Mouse (Mus musculus) brown adipose tissue, adult 24 weeks (tissue): Measurements from ENCODE around the gene Syn3. TPM values are rescaled to one million over a fixed set of nuclear protein-coding genes. Genes with fewer than 3 reads are reported as not detected.

Source experiments
- H3K27ac ChIP-seq: fragments of 200-500 bp; replicated peaks from 2 replicates; pipeline ENCODE4 v1.5.1; 2012; ENCODE audit warnings: low read depth, mild to moderate bottlenecking, low read length
- H3K4me1 ChIP-seq: fragments of 200-500 bp; 2 replicates; pipeline ENCODE4 v1.6.1; 2012; ENCODE audit warnings: low read length, mixed read lengths; ENCODE audit not compliant: control insufficient read depth, insufficient read depth, insufficient read length
- H3K4me3 ChIP-seq: fragments of 200-500 bp; 2 replicates; pipeline ENCODE4 v1.5.1; 2012; ENCODE audit warnings: low read depth, mild to moderate bottlenecking, low read length, moderate library complexity; ENCODE audit not compliant: insufficient read depth
- polyA plus RNA-seq: library from polyadenylated mRNA; stranded (reverse); fragments of >200 nt; gene quantifications from 2 replicates; pipeline ENCODE4 v1.2.4, GENCODE M21; 2012; ENCODE audit not compliant: missing spikeins, insufficient read depth, insufficient read length

Syn3 gene
- polyA plus RNA-seq, 1 experiment = 0.79 TPM

- no peak overlapping the region for H3K27ac ChIP-seq
- no peaks in the 10 kb centered on the region for H3K4me1 ChIP-seq
- H3K4me3 ChIP-seq = no peak overlapping the region
Measured at GRCm38 (mm10) chr10:86480711-86481110, 18.0 kb downstream of the Syn3 start.

GRCm38 (mm10) chr10:86479718-86480121 lies 19.0 kb downstream of the Syn3 start:
- no peaks in the 10 kb centered on the region for H3K4me1 ChIP-seq
- H3K27ac ChIP-seq = no peak overlapping the region
- no peak overlapping the region for H3K4me3 ChIP-seq

- no peak overlapping the region for H3K27ac ChIP-seq
- H3K4me3 ChIP-seq = no peak overlapping the region
Measured at GRCm38 (mm10) chr10:86476720-86477119, 22.0 kb downstream of the Syn3 start.

GRCm38 (mm10) chr10:86475270-86475669 lies 23.4 kb downstream of the Syn3 start:
- no peak overlapping the region for H3K4me3 ChIP-seq
- no peaks in the 10 kb centered on the region for H3K4me1 ChIP-seq
- no peak overlapping the region for H3K27ac ChIP-seq

More at GRCm38 (mm10) chr10:86476720-86477119, 22.0 kb downstream of the Syn3 start:
- H3K4me1 ChIP-seq = no peaks in the 10 kb centered on the region

- H3K4me3 ChIP-seq = no peak overlapping the region
- no peaks in the 10 kb centered on the region for H3K4me1 ChIP-seq
- no peak overlapping the region for H3K27ac ChIP-seq
Measured at GRCm38 (mm10) chr10:86474176-86475154, 24.2 kb downstream of the Syn3 start.

- Histone ChIP-seq H3K4me3 (no peak overlapping the region), H3K4me1 (no peaks in the 10 kb centered on the region), H3K27ac (no peak overlapping the region)
Measured at GRCm38 (mm10) chr10:86473637-86474154, 25.0 kb downstream of the Syn3 start.

GRCm38 (mm10) chr10:86468612-86469546 lies 29.8 kb downstream of the Syn3 start:
- H3K4me3 ChIP-seq = no peak overlapping the region
- no peak overlapping the region for H3K27ac ChIP-seq
- no peaks in the 10 kb centered on the region for H3K4me1 ChIP-seq

GRCm38 (mm10) chr10:86463538-86464199 lies 35.0 kb downstream of the Syn3 start:
- Histone ChIP-seq H3K4me1 (no peaks in the 10 kb centered on the region), H3K27ac (no peak overlapping the region), H3K4me3 (no peak overlapping the region)

- no peak overlapping the region for H3K27ac ChIP-seq
- H3K4me3 ChIP-seq = no peak overlapping the region
- no peaks in the 10 kb centered on the region for H3K4me1 ChIP-seq
Measured at GRCm38 (mm10) chr10:86459643-86460042, 39.1 kb downstream of the Syn3 start.

- Histone ChIP-seq H3K4me3 (no peak overlapping the region), H3K27ac (no peak overlapping the region), H3K4me1 (no peaks in the 10 kb centered on the region)
Measured at GRCm38 (mm10) chr10:86457665-86458209, 41.0 kb downstream of the Syn3 start.

- no peak overlapping the region for H3K4me3 ChIP-seq
- H3K4me1 ChIP-seq = no peaks in the 10 kb centered on the region
- no peak overlapping the region for H3K27ac ChIP-seq
Measured at GRCm38 (mm10) chr10:86457195-86457594, 41.5 kb downstream of the Syn3 start.

- H3K27ac ChIP-seq = no peak overlapping the region
- no peak overlapping the region for H3K4me3 ChIP-seq
- H3K4me1 ChIP-seq = no peaks in the 10 kb centered on the region
Measured at GRCm38 (mm10) chr10:86455296-86456055, 43.2 kb downstream of the Syn3 start.

- H3K27ac ChIP-seq = no peak overlapping the region
- H3K4me1 ChIP-seq = no peaks in the 10 kb centered on the region
- H3K4me3 ChIP-seq = no peak overlapping the region
Measured at GRCm38 (mm10) chr10:86452326-86452995, 46.2 kb downstream of the Syn3 start.
